Mouse (Mus musculus): Measurements from ENCODE around the gene Zfp52. TPM values are rescaled to one million over a fixed set of nuclear protein-coding genes. Genes with fewer than 3 reads are reported as not detected.
A peak's percentile ranks its signal among the peaks of the same experiment; 100 is the strongest.

The Zfp52 gene
- polyA plus RNA-seq, 1 experiment: 5.6 TPM

GRCm38 (mm10) chr17:21557831-21558230 lies 22.5 kb downstream of the Zfp52 start:
- DNase-seq (ENCODE audit: low spot score): no peak

DNA sequence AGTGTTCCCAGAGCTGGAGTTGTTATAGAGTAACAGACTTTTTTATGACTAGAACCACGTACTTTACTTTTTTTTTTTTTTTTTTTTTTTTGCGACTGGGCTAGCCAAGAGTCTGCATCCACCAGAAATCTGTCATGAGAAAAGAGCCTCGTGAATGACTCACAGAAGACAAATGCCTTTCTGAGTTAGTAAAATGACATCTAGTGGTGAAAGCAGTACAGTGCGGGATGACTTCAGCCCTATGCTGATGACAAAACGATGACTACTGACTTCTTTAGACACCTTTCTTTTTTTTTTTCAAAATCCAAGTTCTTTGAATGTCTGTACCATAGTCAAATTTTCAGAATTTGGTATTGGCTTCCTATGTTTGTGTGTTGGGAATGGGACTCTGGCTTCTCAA lies 30.9 kb downstream of the Zfp52 start:
- no peak for DNase-seq (ENCODE audit: low spot score)

DNA sequence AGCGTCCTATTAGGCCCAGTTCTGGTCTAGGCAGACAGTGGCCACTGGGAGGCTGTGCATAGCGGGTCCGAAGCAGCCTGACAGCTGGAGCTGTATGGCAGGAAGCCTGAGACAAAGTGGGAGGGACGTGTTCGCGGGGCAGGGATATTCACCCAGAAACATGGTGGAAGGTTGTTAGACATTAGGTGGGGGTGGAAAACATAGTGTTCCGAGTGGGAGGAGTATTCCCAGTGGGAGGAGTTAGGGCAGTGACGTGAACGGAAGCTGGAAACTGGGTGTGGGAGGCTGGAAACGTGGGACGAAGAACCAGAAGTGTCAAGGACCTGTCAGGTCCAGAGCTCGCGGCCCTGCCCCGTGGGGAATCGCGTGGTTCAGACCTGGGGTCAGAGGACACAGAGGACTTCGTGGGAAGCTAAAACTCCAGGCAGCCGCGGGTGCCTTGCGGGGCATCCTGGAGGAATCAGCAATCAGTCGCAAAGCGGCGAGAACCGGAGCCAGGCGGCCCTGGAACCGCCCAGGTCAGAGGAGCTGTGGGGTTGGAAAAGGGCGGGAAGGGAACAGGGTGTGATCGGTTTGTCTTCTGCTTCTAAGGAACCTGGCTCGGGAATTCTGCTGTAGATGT lies 31.5 kb downstream of the Zfp52 start, which contains the start of gene Zfp948:
Gene Zfp948 (plus strand): TSS at position 281 of the 622 bp plus-strand sequence.
- peak; percentile 45 for DNase-seq (ENCODE audit: low spot score)

DNA sequence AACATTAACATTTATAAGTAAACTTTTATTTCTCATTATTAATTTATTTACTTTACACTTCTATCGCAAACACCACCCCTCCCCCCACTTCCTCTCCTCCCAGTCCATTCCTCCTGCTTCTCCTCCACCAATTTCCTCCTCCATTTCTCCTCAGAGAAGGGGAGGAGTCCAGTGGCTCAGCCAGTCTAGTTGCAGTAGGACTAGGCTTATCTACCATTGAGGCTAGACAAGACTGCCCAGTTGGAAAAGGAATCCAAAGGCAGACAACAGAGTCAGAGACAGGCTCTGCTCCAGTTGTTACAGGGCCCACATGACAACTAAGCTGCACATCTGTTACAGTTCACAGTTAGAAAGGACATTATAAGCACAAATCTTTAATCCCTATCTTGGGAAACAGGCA lies 32.4 kb downstream of the Zfp52 start:
- DNase-seq (ENCODE audit: low spot score): no peak

- DNase-seq (ENCODE audit: low spot score): no peak
These were observed 43.7 kb downstream of the Zfp52 start for GRCm38 (mm10) chr17:21579080-21579479.

- DNase-seq (ENCODE audit: low spot score): no peak
These were observed 44.3 kb downstream of the Zfp52 start for GRCm38 (mm10) chr17:21579493-21580175.

DNA sequence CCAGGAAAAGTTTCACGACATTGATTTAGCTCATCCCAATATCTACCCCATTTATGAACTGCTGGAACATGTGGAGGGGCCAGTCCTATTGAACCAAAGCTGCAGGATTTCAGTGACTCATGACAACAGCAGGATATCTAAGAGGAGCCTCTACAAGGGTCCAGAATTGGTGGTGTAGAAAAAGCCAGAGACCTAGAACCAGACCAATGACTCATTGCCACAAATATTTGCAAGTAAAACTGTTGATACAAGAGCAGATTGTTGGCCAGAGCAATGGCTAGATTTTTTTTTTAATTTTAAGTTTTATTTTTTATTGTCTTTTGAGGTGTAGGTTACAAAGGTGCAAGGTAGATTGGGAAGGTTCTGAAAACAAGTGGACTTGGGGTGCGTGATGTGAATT lies 50.2 kb downstream of the Zfp52 start:
- no peak for DNase-seq (ENCODE audit: low spot score)

Other genes starting within 250 kb of the Zfp52 start
- gene Vmn1r237, start 223.7 kb upstream of the Zfp52 start, polyA plus RNA-seq (2012; rRNA removed): not detected in 2 replicates
- gene Zfp677, start 151.8 kb upstream of the Zfp52 start, polyA plus RNA-seq (2012; rRNA removed): 4.8 and 5.5 TPM in 2 replicates
- gene Zfp54, start 112.3 kb upstream of the Zfp52 start, polyA plus RNA-seq (2012; rRNA removed): 6.1 and 6.2 TPM in 2 replicates
- gene Zfp51, start 85.2 kb upstream of the Zfp52 start, polyA plus RNA-seq (2012; rRNA removed): 7.1 and 8.6 TPM in 2 replicates
- 8.1 and 9.2 TPM in 2 replicates for gene Zfp53, start 46.5 kb upstream of the Zfp52 start, polyA plus RNA-seq (2012; rRNA removed)
- 8.5 and 9.8 TPM in 2 replicates for gene Zfp948, start 31.5 kb downstream of the Zfp52 start, polyA plus RNA-seq (2012; rRNA removed)
- gene Zfp983, start 115.1 kb downstream of the Zfp52 start, polyA plus RNA-seq (2012; rRNA removed): 3.2 and 5.2 TPM in 2 replicates
- 3.2 and 3.5 TPM in 2 replicates for gene Gm10226, start 156.3 kb downstream of the Zfp52 start, polyA plus RNA-seq (2012; rRNA removed)
- gene Zfp760, start 172.2 kb downstream of the Zfp52 start, polyA plus RNA-seq (2012; rRNA removed): 6.8 and 8.3 TPM in 2 replicates
- gene Zfp229, start 195.3 kb downstream of the Zfp52 start, polyA plus RNA-seq (2012; rRNA removed): 4.4 and 4.6 TPM in 2 replicates